Mouse (Mus musculus): Measurements from ENCODE around the gene Hist1h2an. TPM values are rescaled to one million over a fixed set of nuclear protein-coding genes. Genes with fewer than 3 reads are reported as not detected.
"Not testable (repeated sequence)": the region's sequence is repeated elsewhere in the genome, so short reads cannot be mapped to it uniquely, and the experiment has no call there.

Gene Hist1h2an
- total RNA-seq (2021): 1 to 10 TPM in 1 of 2 experiments, not detected in 1; 2.6 TPM

- peak; percentile 81 to 87 for DNase-seq
These were observed at the start of gene Hist1h2an, which contains the start of gene Hist1h2bp for GRCm38 (mm10) chr13:21786899-21787629. Gene Hist1h2an, minus strand, starts transcription at chr13:21787218. Gene Hist1h2bp, plus strand, starts transcription at chr13:21787461.

GRCm38 (mm10) chr13:21833461-21833860 is 46.4 kb upstream of the Hist1h2an start, which contains the start of the genes Hist1h2ap and Hist1h2br:
Gene Hist1h2ap, minus strand, starts transcription at chr13:21833507.
Gene Hist1h2br, plus strand, starts transcription at chr13:21833743.
- DNase-seq: not testable (repeated sequence)

- DNase-seq: peak; percentile 33 to 36
These were observed 44.7 kb upstream of the Hist1h2an start, which contains the start of gene Hist1h4n for GRCm38 (mm10) chr13:21831418-21832394. Gene Hist1h4n, minus strand, starts transcription at chr13:21832196.

GRCm38 (mm10) chr13:21830344-21830743 is 43.3 kb upstream of the Hist1h2an start:
- DNase-seq: no peak

- DNase-seq: no peak
These were observed 41.5 kb upstream of the Hist1h2an start for GRCm38 (mm10) chr13:21828511-21828910.

GRCm38 (mm10) chr13:21820082-21820890 is 33.3 kb upstream of the Hist1h2an start:
- not testable (repeated sequence) for DNase-seq

GRCm38 (mm10) chr13:21812092-21812491 is 25.1 kb upstream of the Hist1h2an start:
- DNase-seq: not testable (repeated sequence)

- peak; percentile 42 to 63 for DNase-seq
These were observed 24.5 kb upstream of the Hist1h2an start, which contains the start of gene Hist1h4m for GRCm38 (mm10) chr13:21811539-21811938. Gene Hist1h4m, plus strand, starts transcription at chr13:21811746.

GRCm38 (mm10) chr13:21811074-21811473 is 24.1 kb upstream of the Hist1h2an start:
- DNase-seq: not testable (repeated sequence)

GRCm38 (mm10) chr13:21810073-21810472 is 23.1 kb upstream of the Hist1h2an start, which contains the start of the genes Hist1h2bq and Hist1h2ao:
Gene Hist1h2bq, minus strand, starts transcription at chr13:21810197.
Gene Hist1h2ao, plus strand, starts transcription at chr13:21810465.
- DNase-seq: not testable (repeated sequence)

- DNase-seq: not testable (repeated sequence)
These were observed 16.0 kb upstream of the Hist1h2an start for GRCm38 (mm10) chr13:21803058-21803457.

GRCm38 (mm10) chr13:21797163-21797562 is 10.1 kb upstream of the Hist1h2an start:
- DNase-seq: not testable (repeated sequence)

- DNase-seq: no peak
These were observed 8.6 kb upstream of the Hist1h2an start for GRCm38 (mm10) chr13:21795584-21795983.

- DNase-seq: no peak
These were observed 3.7 kb upstream of the Hist1h2an start for GRCm38 (mm10) chr13:21790601-21791283.

- DNase-seq: no peak
These were observed 2.9 kb upstream of the Hist1h2an start for GRCm38 (mm10) chr13:21789925-21790324.

GRCm38 (mm10) chr13:21787760-21788593 is 959 bp upstream of the Hist1h2an start:
- no peak for DNase-seq

GRCm38 (mm10) chr13:21786189-21786898 is 674 bp downstream of the Hist1h2an start:
- DNase-seq: no peak

GRCm38 (mm10) chr13:21784311-21784710 is 2.7 kb downstream of the Hist1h2an start:
- no peak for DNase-seq

- DNase-seq: no peak
These were observed 3.3 kb downstream of the Hist1h2an start for GRCm38 (mm10) chr13:21783734-21784161.

Data from layer of hippocampus, postnatal 36 days (tissue).